ENCODE assay signal across 9 mouse cellular contexts in genomic region chr7:80773834-80774614, GRCm38 (mm10). TPM values are rescaled to one million over a fixed set of nuclear protein-coding genes. Genes with fewer than 3 reads are reported as not detected.
DNase-seq lines count a peak whose midpoint lies in the region; ATAC-seq and TF ChIP-seq lines count a peak whose summit lies in the region.
"Had no signal": no experiment of that assay in that cellular context is flagged by ENCODE, and none has a peak within 500 bp of the region (broad histone marks: within the 10 kb centered on the region; RNA-seq: fewer than 3 reads in every experiment).

No protein-coding gene starts in this region.

- no peaks in the 10 kb centered on the region for H3K9me3 ChIP-seq in intestine, embryonic 16.5 days (ENCODE audit: control insufficient read depth, low read length)
- H3K9me3 ChIP-seq in intestine, postnatal 0 days (ENCODE audit: control insufficient read depth) = no peaks in the 10 kb centered on the region
- no peaks in the 10 kb centered on the region for H3K9me3 ChIP-seq in forebrain, postnatal 0 days (ENCODE audit: low read length)
- no peaks in the 10 kb centered on the region for H3K9me3 ChIP-seq in lung, embryonic 16.5 days (ENCODE audit: control insufficient read depth, low read length)
- no peaks in the 10 kb centered on the region for H3K9me3 ChIP-seq in intestine, embryonic 15.5 days

- WGBS in intestine, embryonic 16.5 days = 70% methylated on average over 14 of the region's 14 CpGs
- WGBS in intestine, postnatal 0 days = 68% methylated on average over 14 of the region's 14 CpGs
- WGBS in forebrain, postnatal 0 days = 57% methylated on average over 14 of the region's 14 CpGs
- WGBS in lung, embryonic 16.5 days = 42% methylated on average over 14 of the region's 14 CpGs
- 69% methylated on average over 14 of the region's 14 CpGs for whole genome bisulfite sequencing in intestine, embryonic 15.5 days

- no peaks in the 10 kb centered on the region for H3K36me3 ChIP-seq in intestine, embryonic 16.5 days (ENCODE audit: control insufficient read depth, insufficient read depth, low read length)
- peaks cover 12% of the 10 kb centered on the region; the same call in 1 of the 2 replicates for H3K36me3 ChIP-seq in intestine, postnatal 0 days (ENCODE audit: control insufficient read depth, insufficient read depth)
- no peaks in the 10 kb centered on the region for H3K36me3 ChIP-seq in forebrain, postnatal 0 days (ENCODE audit: insufficient read depth)
- H3K36me3 ChIP-seq in lung, embryonic 16.5 days (ENCODE audit: control insufficient read depth, insufficient read depth, low read length) = no peaks in the 10 kb centered on the region; the same call in 1 of the 2 replicates
- H3K36me3 ChIP-seq in intestine, embryonic 15.5 days = no peaks in the 10 kb centered on the region

- H3K27ac ChIP-seq in intestine, embryonic 16.5 days (ENCODE audit: low read length) = peak overlapping the region; percentile 33; the same call in 1 of the 2 replicates
- no peak overlapping the region for H3K27ac ChIP-seq in intestine, postnatal 0 days (ENCODE audit: low read depth, low read length)
- H3K27ac ChIP-seq in forebrain, postnatal 0 days (ENCODE audit: low read depth, low read length) = peak overlapping the region; percentile 6; the same call in 1 of the 2 replicates
- H3K27ac ChIP-seq in lung, embryonic 16.5 days (ENCODE audit: low read length) = peak overlapping the region; percentile 84
- no peak overlapping the region for H3K27ac ChIP-seq in intestine, embryonic 15.5 days

- H3K4me1 ChIP-seq in intestine, embryonic 16.5 days (ENCODE audit: control insufficient read depth, insufficient read depth, low read length) = peaks cover 19% of the 10 kb centered on the region
- no peaks in the 10 kb centered on the region for H3K4me1 ChIP-seq in intestine, postnatal 0 days (replicated peaks; ENCODE audit: control insufficient read depth, insufficient read depth, low read length)
- H3K4me1 ChIP-seq in forebrain, postnatal 0 days (ENCODE audit: insufficient read depth) = no peaks in the 10 kb centered on the region
- H3K4me1 ChIP-seq in lung, embryonic 16.5 days (replicated peaks; ENCODE audit: control insufficient read depth, insufficient read depth, low read length) = peaks cover 23% of the 10 kb centered on the region
- 0 out of 2 replicates have a peak, but pooled peaks cover 3% of the 10 kb centered on the region for H3K4me1 ChIP-seq in intestine, embryonic 15.5 days (replicated peaks)

- no peaks in the 10 kb centered on the region for H3K27me3 ChIP-seq in intestine, embryonic 16.5 days (replicated peaks; ENCODE audit: control insufficient read depth, insufficient read depth, low read length)
- H3K27me3 ChIP-seq in intestine, postnatal 0 days (replicated peaks; ENCODE audit: control insufficient read depth, insufficient read depth, low read length) = no peaks in the 10 kb centered on the region
- no peaks in the 10 kb centered on the region for H3K27me3 ChIP-seq in forebrain, postnatal 0 days (ENCODE audit: insufficient read depth, low read length)
- no peaks in the 10 kb centered on the region for H3K27me3 ChIP-seq in lung, embryonic 16.5 days (ENCODE audit: control insufficient read depth, insufficient read depth, low read depth, low read length)
- no peaks in the 10 kb centered on the region for H3K27me3 ChIP-seq in intestine, embryonic 15.5 days (replicated peaks)
- H3K27me3 ChIP-seq: Patski had no signal

- DNase-seq in NIH3T3 (ENCODE audit: low read depth) = peak; percentile 66
- no peak for DNase-seq in forebrain, postnatal 0 days
- DNase-seq in c-Kit-positive CD71-positive TER-119-positive erythroid progenitor cells, embryonic 14.5 days (ENCODE audit: low spot score) = no peak
- DNase-seq in urinary bladder, postnatal 25 days (ENCODE audit: low spot score) = no peak

- no peak overlapping the region for H3K9ac ChIP-seq in intestine, embryonic 16.5 days (ENCODE audit: low read depth, low read length)
- H3K9ac ChIP-seq in intestine, postnatal 0 days (ENCODE audit: low read depth, low read length) = no peak overlapping the region
- no peak overlapping the region for H3K9ac ChIP-seq in forebrain, postnatal 0 days
- no peak overlapping the region for H3K9ac ChIP-seq in lung, embryonic 16.5 days (ENCODE audit: low read length)
- no peak overlapping the region for H3K9ac ChIP-seq in intestine, embryonic 15.5 days

- no peak overlapping the region for H3K4me2 ChIP-seq in intestine, embryonic 16.5 days (ENCODE audit: low read depth, low read length)
- no peak overlapping the region for H3K4me2 ChIP-seq in intestine, postnatal 0 days (replicated peaks; ENCODE audit: low read depth)
- H3K4me2 ChIP-seq in forebrain, postnatal 0 days (ENCODE audit: low read depth) = no peak overlapping the region
- H3K4me2 ChIP-seq in lung, embryonic 16.5 days (ENCODE audit: low read depth, low read length) = no peak overlapping the region
- no peak overlapping the region for H3K4me2 ChIP-seq in intestine, embryonic 15.5 days (replicated peaks)

- ATAC-seq in intestine, embryonic 16.5 days = no peak
- no peak for ATAC-seq in intestine, postnatal 0 days
- peak; percentile 63; the same call in 1 of the 2 replicates for ATAC-seq in forebrain, postnatal 0 days
- peak; percentile 60 for ATAC-seq in lung, embryonic 16.5 days (ENCODE audit: low read depth)
- no peak for ATAC-seq in intestine, embryonic 15.5 days
- ATAC-seq: Patski had no signal

- TF ChIP-seq CTCF in intestine, postnatal 0 days (IDR thresholded peaks at IDR 0.05; ENCODE audit: low read depth) = no peak
- TF ChIP-seq CTCF in forebrain, postnatal 0 days (IDR thresholded peaks at IDR 0.05; ENCODE audit: low read depth) = no peak

- no peak overlapping the region for H3K4me3 ChIP-seq in intestine, embryonic 16.5 days (ENCODE audit: low read length)
- H3K4me3 ChIP-seq in intestine, postnatal 0 days (ENCODE audit: low read depth, low read length) = no peak overlapping the region
- H3K4me3 ChIP-seq in forebrain, postnatal 0 days (ENCODE audit: low read depth, low read length) = no peak overlapping the region
- H3K4me3 ChIP-seq in lung, embryonic 16.5 days (ENCODE audit: low read length) = no peak overlapping the region
- no peak overlapping the region for H3K4me3 ChIP-seq in intestine, embryonic 15.5 days (replicated peaks)

RNA-seq across cellular contexts. Expression of gene Iqgap1, which starts 51.8 kb away (rescaled TPM):
- polyA plus RNA-seq in intestine, embryonic 16.5 days (2015; fragmentation: Nextera tagmentation; extraction: Ambion mirVana) = 64.3 and 66.2 TPM in 2 replicates
- polyA plus RNA-seq in intestine, postnatal 0 days (2015; fragmentation: Nextera tagmentation; extraction: Ambion mirVana) = 32.3 and 34.1 TPM in 2 replicates
- 30.1 and 35.9 TPM in 2 replicates for total RNA-seq in forebrain, postnatal 0 days (2014; rRNA removed)
- polyA plus RNA-seq in forebrain, postnatal 0 days (2015; fragmentation: Nextera tagmentation; extraction: Ambion mirVana) = 8.6 and 11.5 TPM in 2 replicates
- 136 and 141 TPM in 2 replicates for polyA plus RNA-seq in lung, embryonic 16.5 days (2015; fragmentation: Nextera tagmentation; extraction: Ambion mirVana)
- 72.9 and 76.2 TPM in 2 replicates for polyA plus RNA-seq in intestine, embryonic 15.5 days (2015; fragmentation: Nextera tagmentation; extraction: Ambion mirVana)

Comparison
In these comparisons a context has a peak if more than half of its experiments do, and no peak if none do; other contexts are left out.
1. H3K27ac ChIP-seq: peak in intestine, embryonic 16.5 days (single experiment), forebrain, postnatal 0 days (single experiment) and lung, embryonic 16.5 days (single experiment); none in intestine, postnatal 0 days (single experiment) and intestine, embryonic 15.5 days (single experiment).
2. ATAC-seq: peak in forebrain, postnatal 0 days (single experiment) and lung, embryonic 16.5 days (single experiment); none in intestine, embryonic 16.5 days (single experiment), intestine, postnatal 0 days (single experiment) and intestine, embryonic 15.5 days (single experiment).